Mouse (Mus musculus) layer of hippocampus, adult 9-10 months (tissue): ENCODE results near the gene Efcab8.
"Not testable (repeated sequence)": the region's sequence is repeated elsewhere in the genome, so short reads cannot be mapped to it uniquely, and the experiment has no call there.

Experiments
- DNase-seq: peaks from one replicate; pipeline ENCODE4 v3.0.0; 2022; ENCODE audit warnings: low spot score

Efcab8 gene

DNA sequence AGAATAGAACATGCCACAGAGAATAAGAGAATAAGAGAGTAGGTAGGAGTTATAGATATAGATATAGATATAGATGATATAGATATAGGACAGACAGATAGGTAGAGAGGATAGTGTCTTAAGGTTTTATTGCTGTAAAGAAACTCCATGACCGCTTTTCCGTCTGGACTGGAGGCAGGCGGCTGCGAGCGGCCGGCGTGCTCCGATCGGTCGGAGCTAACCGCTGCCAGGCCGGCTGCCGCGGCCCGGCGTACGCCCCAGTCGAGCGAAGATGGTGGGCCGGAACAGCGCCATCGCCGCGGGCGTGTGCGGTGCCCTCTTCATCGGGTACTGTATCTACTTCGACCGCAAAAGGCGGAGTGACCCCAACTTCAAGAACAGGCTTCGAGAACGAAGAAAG, 46.2 kb downstream of the Efcab8 start:
- DNase-seq, result not testable (repeated sequence)

GRCm38 (mm10) chr2:153827171-153827830, 47.6 kb downstream of the Efcab8 start:
- DNase-seq, result no peak

DNA sequence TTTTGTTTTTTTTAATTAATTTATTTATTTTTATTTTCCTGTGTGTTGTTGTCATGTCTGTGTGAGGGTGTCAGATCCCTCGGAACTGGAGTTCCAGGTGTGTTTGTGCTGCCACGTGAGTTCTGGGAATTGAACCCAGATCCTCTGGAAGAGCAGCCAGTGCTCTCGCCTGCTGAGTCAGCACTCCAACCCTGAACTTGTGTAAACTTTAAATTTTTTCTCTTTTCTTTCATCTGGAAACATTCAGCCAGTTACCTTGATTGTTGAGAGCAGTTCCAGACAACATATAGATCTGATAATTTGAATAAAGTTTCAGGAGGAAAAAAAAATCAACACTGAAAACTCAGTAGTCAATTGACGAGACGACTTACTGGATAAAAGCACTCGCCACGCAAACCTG, 49.0 kb downstream of the Efcab8 start:
- DNase-seq, result no peak

- DNase-seq, result no peak
Observed at GRCm38 (mm10) chr2:153833291-153833690, 53.6 kb downstream of the Efcab8 start.

DNA sequence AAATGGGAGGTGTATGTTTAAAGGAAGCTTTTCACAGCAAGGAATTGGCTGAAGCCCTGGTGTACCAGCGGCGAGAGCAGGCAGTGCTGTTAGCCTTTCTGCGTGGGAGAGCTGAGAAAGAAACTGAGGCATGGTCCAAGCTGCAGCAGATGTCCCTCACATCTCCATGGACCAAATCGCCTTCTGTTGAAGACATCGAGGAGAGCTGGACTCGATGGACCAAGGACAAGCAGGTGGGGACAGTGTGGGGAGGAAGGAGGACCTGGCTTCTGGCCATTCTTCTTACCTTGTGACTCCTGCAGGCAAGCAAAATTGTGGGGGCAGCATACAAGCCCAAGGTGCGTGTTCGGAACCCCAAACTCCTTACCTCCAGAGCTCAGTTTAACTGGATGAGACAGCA, 63.1 kb downstream of the Efcab8 start:
- DNase-seq, result no peak

GRCm38 (mm10) chr2:153848389-153848788, 68.7 kb downstream of the Efcab8 start:
- DNase-seq, result no peak

GRCm38 (mm10) chr2:153850351-153851029, 70.8 kb downstream of the Efcab8 start:
- no peak for DNase-seq

- DNase-seq, result peak; percentile 33
Observed at GRCm38 (mm10) chr2:153851030-153851360, 71.3 kb downstream of the Efcab8 start.

GRCm38 (mm10) chr2:153853544-153853943, 73.8 kb downstream of the Efcab8 start:
- DNase-seq, result no peak

GRCm38 (mm10) chr2:153859581-153859980, 79.8 kb downstream of the Efcab8 start:
- DNase-seq, result no peak

- no peak for DNase-seq
Observed at GRCm38 (mm10) chr2:153860315-153860714, 80.6 kb downstream of the Efcab8 start.

DNA sequence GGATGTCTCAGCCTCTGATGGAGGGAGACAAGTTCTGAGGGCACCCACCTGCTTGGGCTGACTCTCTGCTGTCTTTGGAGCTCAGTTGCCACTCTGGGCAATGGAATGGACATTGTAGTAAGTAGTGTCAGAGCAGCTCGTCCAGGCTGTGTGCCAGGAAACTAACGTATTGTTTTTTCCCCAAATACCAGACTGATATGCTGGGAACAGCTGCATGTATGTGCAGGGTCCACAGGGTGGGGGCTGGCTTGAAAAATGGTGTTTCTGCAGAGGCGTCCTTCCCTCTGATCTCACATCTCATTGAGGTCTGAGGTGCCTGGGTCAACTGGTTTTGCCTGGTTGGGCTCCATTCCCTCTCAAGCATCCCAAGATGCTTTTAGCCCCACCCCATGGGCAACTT, 81.0 kb downstream of the Efcab8 start:
- no peak for DNase-seq

DNA sequence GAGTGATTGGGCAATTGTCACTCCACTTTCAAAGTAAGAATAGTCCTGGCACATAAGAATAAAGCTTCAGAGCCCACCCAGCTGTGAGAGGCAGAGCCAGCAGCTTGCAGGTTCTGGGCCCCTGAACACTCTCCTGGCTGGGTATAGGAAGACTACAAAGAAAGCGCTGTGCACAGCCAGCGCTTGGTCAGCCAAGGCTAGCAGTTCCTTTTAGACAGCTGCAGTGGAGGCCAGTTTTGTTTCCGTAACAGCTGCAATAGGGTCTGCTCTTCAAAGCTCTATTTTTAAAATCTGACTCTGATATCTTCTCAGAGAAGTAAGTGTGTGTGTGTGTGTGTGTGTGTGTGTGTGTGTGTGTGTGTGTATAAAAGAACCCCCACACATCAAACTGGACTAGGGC, 82.2 kb downstream of the Efcab8 start:
- no peak for DNase-seq

DNA sequence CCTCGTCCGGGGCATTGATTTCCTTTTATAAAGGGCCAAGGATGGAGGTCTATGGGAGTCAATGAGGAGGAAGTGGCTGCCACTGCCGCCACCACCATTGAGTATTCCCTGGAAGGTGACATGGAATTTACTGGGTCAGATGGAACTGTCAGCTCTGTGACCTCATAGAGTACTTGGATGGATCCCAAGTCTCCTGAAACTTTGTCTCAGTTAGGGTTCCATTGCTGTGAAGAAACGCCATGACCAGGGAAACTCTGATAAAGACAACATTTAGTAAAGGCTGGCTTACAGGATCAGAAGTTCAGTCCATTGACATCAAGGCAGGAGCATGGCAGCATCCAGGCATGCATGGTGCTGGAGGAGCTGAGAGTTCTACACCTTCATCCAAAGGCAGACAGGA, 91.3 kb downstream of the Efcab8 start, which contains the start of gene Sun5:
Gene Sun5 (minus strand): TSS at position 101 of the 400 bp plus-strand sequence.
- DNase-seq, result no peak

DNA sequence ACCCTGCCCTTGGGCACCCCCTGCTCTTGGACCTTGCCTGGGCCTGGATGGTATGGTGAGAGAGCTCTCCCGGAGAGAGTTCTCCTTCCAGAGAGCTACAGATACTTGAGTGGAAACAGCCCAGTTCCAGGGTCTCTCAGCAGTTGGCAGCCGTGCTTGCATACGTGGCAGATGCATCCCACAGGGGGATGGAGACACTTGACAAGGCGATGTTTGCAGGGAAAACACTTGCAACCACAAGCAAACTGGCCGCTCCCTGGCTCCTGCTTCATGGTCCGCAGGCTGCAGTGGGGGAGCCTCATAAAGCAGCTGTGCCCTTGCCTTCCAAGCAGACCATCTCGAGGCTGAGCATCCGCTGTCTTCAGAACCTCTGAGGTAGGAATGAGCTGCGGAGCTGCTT, 95.0 kb downstream of the Efcab8 start, which contains the start of gene Bpifb2:
Gene Bpifb2 (plus strand): TSS at position 301 of the 400 bp plus-strand sequence.
- DNase-seq, result no peak
